Mouse (Mus musculus) cortical plate, adult 2 months (tissue): Measurements from ENCODE around the gene Gp1bb. TPM values are rescaled to one million over a fixed set of nuclear protein-coding genes. Genes with fewer than 3 reads are reported as not detected.

Experiments used
- H3K27ac ChIP-seq: fragments of 200-500 bp; 2 replicates; pipeline ENCODE4 v1.5.1; 2012; ENCODE audit warnings: low read length, control low read depth, inconsistent platforms; ENCODE audit not compliant: insufficient read depth
- H3K4me1 ChIP-seq: fragments of 200-500 bp; 2 replicates; pipeline ENCODE4 v1.6.1; 2011; ENCODE audit warnings: low read length; ENCODE audit not compliant: control insufficient read depth, insufficient read depth
- H3K4me3 ChIP-seq: fragments of 200-500 bp; 2 replicates; pipeline ENCODE4 v1.5.1; 2011; ENCODE audit warnings: mild to moderate bottlenecking, low read length, control low read depth; ENCODE audit not compliant: insufficient read depth
- CTCF ChIP-seq: fragments of 200-500 bp; IDR thresholded peaks from 2 replicates; pipeline ENCODE4 v1.5.1; 2011; ENCODE audit warnings: mild to moderate bottlenecking, control low read depth, low read length; ENCODE audit not compliant: insufficient read depth; ENCODE audit errors: extremely low read depth
- POLR2A ChIP-seq: fragments of 200-500 bp; IDR thresholded peaks from 2 replicates; pipeline ENCODE4 v1.6.1; 2011; ENCODE audit warnings: mild to moderate bottlenecking, low read length, control low read depth; ENCODE audit not compliant: insufficient read depth; ENCODE audit errors: extremely low read depth
- polyA plus RNA-seq: library from polyadenylated mRNA; depleted of rRNA; stranded (reverse); fragments of >200 nt; gene quantifications from 2 replicates; pipeline ENCODE4 v1.2.3, GENCODE M21; 2012; rRNA removed

The Gp1bb gene
- 4.5 and 4.6 TPM in 2 replicates for polyA plus RNA-seq

GRCm38 (mm10) chr16:18622019-18622418, at the start of gene Gp1bb:
Gene Gp1bb, minus strand, starts transcription at chr16:18622403.
- H3K27ac ChIP-seq = no peak within 1 kb of the TSS
- TF ChIP-seq POLR2A = no peak
- no peaks in the 10 kb centered on the region for H3K4me1 ChIP-seq
- H3K4me3 ChIP-seq = peak within 1 kb of the TSS; percentile 27; the same call in 1 of the 2 replicates

- Histone ChIP-seq H3K4me1 (no peaks in the 10 kb centered on the region), H3K27ac (no peak overlapping the region), H3K4me3 (no peak overlapping the region)
- TF ChIP-seq CTCF (no peak), POLR2A (no peak)
These were observed 47.7 kb upstream of the Gp1bb start for GRCm38 (mm10) chr16:18669914-18670313.

GRCm38 (mm10) chr16:18658597-18658996, 36.4 kb upstream of the Gp1bb start:
- Histone ChIP-seq H3K27ac (no peak overlapping the region), H3K4me3 (no peak overlapping the region), H3K4me1 (no peaks in the 10 kb centered on the region)
- TF ChIP-seq CTCF = no peak
- no peak for TF ChIP-seq POLR2A

GRCm38 (mm10) chr16:18655372-18656098, 33.3 kb upstream of the Gp1bb start:
- Histone ChIP-seq H3K4me3 (no peak overlapping the region), H3K27ac (no peak overlapping the region), H3K4me1 (no peaks in the 10 kb centered on the region)
- TF ChIP-seq POLR2A = no peak
- TF ChIP-seq CTCF = no peak

- no peaks in the 10 kb centered on the region for H3K4me1 ChIP-seq
- H3K27ac ChIP-seq = no peak overlapping the region
- TF ChIP-seq POLR2A = no peak
- no peak overlapping the region for H3K4me3 ChIP-seq
These were observed 31.3 kb upstream of the Gp1bb start for GRCm38 (mm10) chr16:18653290-18654160.

GRCm38 (mm10) chr16:18649126-18649525, 26.9 kb upstream of the Gp1bb start:
- Histone ChIP-seq H3K4me3 (no peak overlapping the region), H3K4me1 (no peaks in the 10 kb centered on the region), H3K27ac (no peak overlapping the region)
- no peak for TF ChIP-seq POLR2A
- TF ChIP-seq CTCF = no peak

- TF ChIP-seq POLR2A = no peak
- no peak for TF ChIP-seq CTCF
- Histone ChIP-seq H3K27ac (no peak overlapping the region), H3K4me1 (peaks cover 4% of the 10 kb centered on the region), H3K4me3 (no peak overlapping the region)
These were observed 23.1 kb upstream of the Gp1bb start for GRCm38 (mm10) chr16:18645329-18645728.

GRCm38 (mm10) chr16:18644485-18644884, 22.3 kb upstream of the Gp1bb start:
- no peak overlapping the region for H3K27ac ChIP-seq
- no peak overlapping the region for H3K4me3 ChIP-seq
- peaks cover 4% of the 10 kb centered on the region for H3K4me1 ChIP-seq
- TF ChIP-seq CTCF (no peak), POLR2A (no peak)

GRCm38 (mm10) chr16:18643406-18643998, 21.3 kb upstream of the Gp1bb start:
- Histone ChIP-seq H3K27ac (no peak overlapping the region), H3K4me3 (no peak overlapping the region), H3K4me1 (peaks cover 4% of the 10 kb centered on the region)
- TF ChIP-seq POLR2A = no peak
- no peak for TF ChIP-seq CTCF
